Mouse (Mus musculus) cerebellum, postnatal 14 days (tissue): Measurements from ENCODE around the gene Gp5.

Experiments used
- DNase-seq, 2 experiments: peaks; one replicate each; pipeline ENCODE4 v3.0.0; 2021; ENCODE audit warnings: mixed read lengths in 2 of 2

Gene Gp5

GRCm38 (mm10) chr16:30275558-30276340, 34.8 kb downstream of the Gp5 start:
- no peak for DNase-seq

GRCm38 (mm10) chr16:30273065-30273464, 37.5 kb downstream of the Gp5 start:
- DNase-seq = no peak

DNA sequence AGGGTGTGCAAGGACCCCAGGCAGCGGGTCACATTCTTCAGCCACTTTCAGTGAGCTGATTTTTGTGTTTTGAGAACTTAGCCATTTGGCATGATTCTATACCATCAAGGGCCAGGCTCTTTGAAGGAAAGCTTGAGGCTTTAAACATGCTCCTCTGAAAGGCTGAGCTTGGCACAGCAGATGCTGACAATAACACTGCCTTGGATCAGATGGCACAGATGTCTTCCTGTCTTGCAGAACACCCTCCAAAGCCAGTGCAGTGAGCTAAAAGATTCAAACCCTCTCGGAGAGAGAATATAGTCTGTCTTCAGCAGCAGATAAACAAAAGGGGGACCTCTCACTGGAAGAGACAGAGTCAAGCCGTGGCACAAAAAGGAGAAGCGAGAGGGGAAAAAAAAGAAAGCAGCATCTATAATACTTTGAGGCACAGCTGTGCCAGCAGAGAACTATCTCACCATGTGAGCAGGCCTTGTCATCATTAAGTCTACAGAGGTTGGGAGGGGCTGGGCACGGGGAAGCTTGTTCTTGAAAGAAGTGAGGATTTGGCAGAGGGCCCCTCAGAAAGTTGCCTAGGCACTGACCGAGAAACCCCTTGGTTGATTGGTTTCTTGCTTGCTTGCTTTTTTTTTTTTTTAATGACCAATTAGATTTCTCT, 38.5 kb downstream of the Gp5 start:
- no peak for DNase-seq

DNA sequence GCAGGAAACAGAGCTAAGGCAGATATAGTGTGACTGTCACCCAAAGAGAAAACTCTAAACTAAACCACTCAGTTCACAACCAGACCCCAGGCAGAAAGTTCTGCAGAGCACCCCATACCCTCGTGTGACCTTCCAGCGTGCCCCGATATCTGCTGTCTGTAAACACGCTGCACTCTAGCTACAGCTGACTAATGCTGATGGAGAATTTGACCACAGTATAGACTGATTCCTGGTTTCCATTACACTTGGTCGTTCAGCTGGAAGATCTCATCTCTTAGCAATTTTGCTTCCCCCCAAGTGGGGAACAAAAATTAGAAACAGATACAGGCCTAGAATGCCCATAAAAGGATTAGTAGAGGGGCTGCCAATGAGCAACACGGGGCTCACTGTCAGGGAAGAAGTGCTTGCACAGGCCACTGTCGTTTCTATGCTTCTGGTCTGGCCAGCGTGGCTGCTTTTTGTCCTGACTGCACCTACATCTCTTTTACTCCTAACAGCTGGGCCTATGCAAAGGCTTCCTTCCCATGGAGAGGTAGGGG, 39.3 kb downstream of the Gp5 start:
- no peak for DNase-seq

- DNase-seq = no peak
Observed at GRCm38 (mm10) chr16:30267359-30267758, 43.2 kb downstream of the Gp5 start, which contains the start of gene Cpn2. Cpn2 (minus strand) TSS chr16:30267499.

DNA sequence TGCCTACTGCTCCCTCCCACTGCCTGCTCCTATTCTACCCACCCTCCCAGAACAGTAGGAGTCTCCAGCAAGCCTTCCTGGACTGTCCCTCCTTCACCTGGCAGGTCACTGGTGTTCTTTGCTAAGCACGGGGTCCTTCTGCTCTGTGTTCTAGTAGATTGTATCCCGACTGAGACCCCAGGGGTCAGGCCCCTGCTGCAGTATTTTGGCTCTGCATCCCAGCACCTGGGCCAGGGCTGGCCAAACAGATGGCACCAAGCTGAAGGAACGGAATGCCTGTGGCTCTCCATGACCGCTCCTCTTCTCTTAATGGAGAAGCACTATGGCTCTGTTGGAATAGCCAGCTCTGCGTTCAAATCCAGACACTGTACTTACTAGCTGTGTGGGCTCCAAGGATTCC, 44.0 kb downstream of the Gp5 start:
- DNase-seq = peak; percentile 38 to 62

DNA sequence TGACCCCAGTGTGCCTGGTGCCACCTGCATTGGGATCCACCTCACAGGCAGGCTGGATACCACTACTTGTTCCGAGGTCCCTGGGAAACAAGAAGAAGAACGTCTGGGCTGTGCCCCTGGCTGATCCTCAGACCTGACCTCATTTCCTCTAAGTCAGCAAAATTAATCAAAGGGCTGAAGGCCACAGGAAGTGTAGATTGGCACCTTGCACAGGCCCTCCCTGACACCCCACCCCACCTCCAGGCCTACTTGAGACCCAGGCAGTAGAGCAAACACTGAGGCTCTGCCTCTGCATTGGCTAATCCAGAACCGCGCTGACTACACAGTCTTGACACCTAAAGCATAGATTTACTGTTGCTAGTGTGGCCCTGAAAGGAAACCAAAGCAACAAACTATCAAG, 45.0 kb downstream of the Gp5 start:
- no peak for DNase-seq

- DNase-seq = no peak
Observed at GRCm38 (mm10) chr16:30263156-30263555, 47.4 kb downstream of the Gp5 start.

- DNase-seq = peak; percentile 78 to 85
Observed at GRCm38 (mm10) chr16:30262664-30263063, 47.9 kb downstream of the Gp5 start.

DNA sequence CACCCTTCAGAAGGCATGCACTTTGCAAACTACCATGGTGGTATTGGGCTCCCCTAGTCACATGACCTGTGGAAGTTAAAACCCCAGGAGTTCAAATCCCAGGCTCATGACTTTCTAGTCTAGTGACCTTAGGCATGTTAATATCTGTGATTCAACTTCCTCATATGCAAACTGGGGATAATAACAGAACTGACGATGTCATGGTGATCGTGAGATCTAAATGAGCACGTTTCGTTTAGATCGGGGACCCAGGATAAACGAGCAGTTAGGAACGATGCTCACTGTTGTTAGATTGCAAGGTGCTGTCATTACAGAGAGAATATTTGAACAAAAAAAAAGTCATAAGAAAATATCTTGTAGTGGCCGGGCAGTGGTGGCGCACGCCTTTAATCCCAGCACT, 48.4 kb downstream of the Gp5 start:
- no peak for DNase-seq

- no peak for DNase-seq
Observed at GRCm38 (mm10) chr16:30261341-30261740, 49.2 kb downstream of the Gp5 start.

DNA sequence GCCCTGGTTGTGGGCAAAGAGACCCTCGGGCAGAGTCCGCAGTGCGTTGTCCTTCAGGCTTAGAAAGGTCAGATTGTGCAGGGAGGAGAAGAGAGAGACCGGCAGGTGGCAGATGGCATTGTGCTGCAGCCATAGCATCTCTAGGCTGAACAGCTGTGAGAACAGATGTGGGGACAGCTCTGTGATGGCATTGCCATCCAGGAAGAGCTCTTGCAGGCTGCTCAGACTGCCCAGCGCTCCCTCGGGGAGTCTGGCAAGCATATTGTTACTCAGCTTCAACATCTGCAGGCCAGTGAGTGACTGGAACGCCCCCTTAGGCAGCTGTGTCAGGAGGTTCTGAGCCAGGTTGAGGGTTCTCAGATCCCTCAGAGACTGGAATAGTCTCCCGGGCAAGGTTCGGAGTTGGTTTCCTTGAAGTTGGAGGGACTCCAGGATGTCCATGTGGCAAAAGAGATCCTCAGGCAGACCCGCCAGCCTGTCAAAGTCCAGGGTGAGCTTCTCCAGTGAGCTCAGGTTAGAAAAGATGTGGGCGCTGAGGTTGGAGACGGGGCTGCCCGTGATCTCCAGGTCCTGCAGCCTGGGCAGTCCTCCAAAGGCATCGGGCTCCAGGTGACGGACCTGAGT, 50.5 kb downstream of the Gp5 start:
- DNase-seq = no peak

- DNase-seq = no peak
Observed at GRCm38 (mm10) chr16:30259444-30259843, 51.1 kb downstream of the Gp5 start.

DNA sequence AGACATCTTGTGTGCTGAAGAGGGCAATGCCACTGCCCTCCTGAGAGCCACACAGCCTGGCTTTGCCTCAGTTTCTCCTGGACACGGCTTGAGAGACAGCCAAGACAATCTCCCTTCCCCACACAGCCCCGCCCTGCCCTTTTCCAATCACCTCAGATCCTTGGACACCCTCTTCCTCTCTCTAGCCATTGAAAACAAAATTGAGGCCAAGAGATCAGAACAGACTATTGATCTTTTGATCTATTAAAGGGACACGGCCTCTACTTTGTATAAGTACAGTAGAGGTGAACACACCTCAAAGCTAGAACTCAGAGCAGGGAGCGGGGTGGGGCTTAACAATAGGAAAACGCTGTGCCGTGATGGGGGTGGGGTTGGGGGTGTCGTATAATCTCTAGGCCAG, 52.1 kb downstream of the Gp5 start:
- DNase-seq = no peak

- no peak for DNase-seq
Observed at GRCm38 (mm10) chr16:30257718-30258117, 52.9 kb downstream of the Gp5 start.
